Mouse (Mus musculus): ENCODE measurements at regions not wholly inside any gene's neighbourhood (a gene's known extent, or its start where the extent isn't known, plus 50 kb on each side); places are given as distances from the start of the nearest gene placed in this dataset.
"Not testable (repeated sequence)": the region's sequence is repeated elsewhere in the genome, so short reads cannot be mapped to it uniquely, and the experiment has no call there.

GRCm38 (mm10) chr14:53080556-53080955 is 585.0 kb upstream of the Olfr1507 start:
- not testable (repeated sequence) for H3K4me2 ChIP-seq (ENCODE audit: low read depth, low read length); H3K27me3 ChIP-seq (replicated peaks; ENCODE audit: control insufficient read depth, insufficient read depth, low read length); H3K36me3 ChIP-seq (ENCODE audit: control insufficient read depth, insufficient read depth, low read length); H3K9me3 ChIP-seq (ENCODE audit: control insufficient read depth, low read length); H3K4me1 ChIP-seq (ENCODE audit: control insufficient read depth, insufficient read depth, low read length); ATAC-seq; H3K4me3 ChIP-seq (ENCODE audit: low read length); H3K27ac ChIP-seq (ENCODE audit: low read length); H3K9ac ChIP-seq (ENCODE audit: low read depth, low read length)
- 85% methylated on average over 3 of the region's 3 CpGs for WGBS

DNA sequence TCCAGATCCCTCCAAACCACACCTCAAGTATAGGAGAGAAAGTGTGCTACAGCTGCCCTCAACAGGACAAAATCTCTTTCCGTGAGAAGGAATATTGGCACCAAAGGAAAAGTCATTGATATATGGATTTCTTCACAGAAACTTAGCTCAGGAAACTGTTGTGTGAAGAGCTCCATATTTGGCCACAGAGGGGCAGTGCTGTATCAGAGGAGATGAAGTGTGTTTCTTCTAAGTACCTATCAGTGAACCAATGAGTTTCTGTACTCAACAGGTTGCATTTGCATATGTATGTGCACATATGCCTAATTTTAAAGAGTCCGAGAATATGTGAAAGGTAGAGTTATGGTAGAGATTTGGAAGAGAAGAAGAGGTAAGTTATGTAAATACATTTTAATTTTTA is 580.4 kb upstream of the Olfr1507 start:
- ATAC-seq; H3K4me3 ChIP-seq (ENCODE audit: low read length); H3K4me1 ChIP-seq (ENCODE audit: control insufficient read depth, insufficient read depth, low read length); H3K27me3 ChIP-seq (replicated peaks; ENCODE audit: control insufficient read depth, insufficient read depth, low read length); H3K36me3 ChIP-seq (ENCODE audit: control insufficient read depth, insufficient read depth, low read length); H3K9me3 ChIP-seq (ENCODE audit: control insufficient read depth, low read length); H3K27ac ChIP-seq (ENCODE audit: low read length); H3K9ac ChIP-seq (ENCODE audit: low read depth, low read length); H3K4me2 ChIP-seq (ENCODE audit: low read depth, low read length): not testable (repeated sequence)
- 77% methylated on average over 2 of the region's 2 CpGs for WGBS

DNA sequence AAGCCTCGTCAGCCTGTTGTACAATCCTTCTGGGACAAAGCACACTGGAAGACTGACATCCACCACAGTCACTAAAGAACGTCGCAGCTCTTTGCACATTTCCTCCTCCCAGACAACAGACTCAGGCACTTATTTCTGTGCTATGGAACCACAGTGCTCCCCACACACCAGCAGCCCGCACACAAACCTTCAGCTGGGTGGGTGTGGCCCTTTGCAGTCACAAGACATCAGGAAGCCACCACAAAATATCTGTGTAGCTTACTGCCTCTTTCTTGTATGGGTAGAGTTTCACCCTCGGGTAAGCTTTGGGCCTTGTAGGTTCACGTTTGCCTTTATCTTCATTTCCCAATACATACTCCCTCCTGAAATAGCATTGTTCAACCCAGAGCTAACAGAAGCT is 577.6 kb upstream of the Olfr1507 start:
- not testable (repeated sequence) for H3K4me3 ChIP-seq (ENCODE audit: low read length); H3K36me3 ChIP-seq (ENCODE audit: control insufficient read depth, insufficient read depth, low read length); H3K9ac ChIP-seq (ENCODE audit: low read depth, low read length); H3K9me3 ChIP-seq (ENCODE audit: control insufficient read depth, low read length); H3K27ac ChIP-seq (ENCODE audit: low read length); H3K27me3 ChIP-seq (replicated peaks; ENCODE audit: control insufficient read depth, insufficient read depth, low read length); ATAC-seq; H3K4me1 ChIP-seq (ENCODE audit: control insufficient read depth, insufficient read depth, low read length); H3K4me2 ChIP-seq (ENCODE audit: low read depth, low read length)
- 81% methylated on average over 6 of the region's 6 CpGs for WGBS

GRCm38 (mm10) chr14:53072502-53072901 is 577.0 kb upstream of the Olfr1507 start:
- not testable (repeated sequence) for H3K27me3 ChIP-seq (replicated peaks; ENCODE audit: control insufficient read depth, insufficient read depth, low read length); ATAC-seq
- WGBS = no CpG with 5 or more reads among the region's 1 CpGs

DNA sequence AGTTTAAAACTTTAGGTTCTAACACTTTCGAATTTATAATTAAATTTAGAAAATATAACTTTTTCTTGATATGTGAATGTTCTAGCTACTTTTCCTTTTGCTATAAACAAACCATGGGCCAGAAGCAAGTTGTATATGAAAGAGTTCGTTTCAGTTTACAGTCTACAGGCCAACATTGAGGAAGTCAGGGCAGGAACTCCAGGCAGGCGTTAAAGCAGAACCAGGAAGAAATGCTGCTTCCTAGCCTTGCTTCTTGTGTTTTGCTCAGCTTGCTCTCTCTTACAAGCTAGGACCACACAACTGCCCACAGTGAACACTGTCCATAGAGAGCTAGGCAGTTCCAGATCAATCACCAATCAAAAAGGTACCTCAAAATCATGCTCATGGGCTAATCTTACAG is 558.9 kb upstream of the Olfr1507 start:
- not testable (repeated sequence) for H3K27ac ChIP-seq (ENCODE audit: low read length); H3K36me3 ChIP-seq (ENCODE audit: control insufficient read depth, insufficient read depth, low read length); ATAC-seq; H3K27me3 ChIP-seq (replicated peaks; ENCODE audit: control insufficient read depth, insufficient read depth, low read length); H3K9me3 ChIP-seq (ENCODE audit: control insufficient read depth, low read length); H3K9ac ChIP-seq (ENCODE audit: low read depth, low read length); H3K4me1 ChIP-seq (ENCODE audit: control insufficient read depth, insufficient read depth, low read length); H3K4me2 ChIP-seq (ENCODE audit: low read depth, low read length); H3K4me3 ChIP-seq (ENCODE audit: low read length)
- 17% methylated on average over 1 of the region's 3 CpGs for WGBS

More at GRCm38 (mm10) chr14:53072502-53072901, 577.0 kb upstream of the Olfr1507 start:
- not testable (repeated sequence) for H3K27ac ChIP-seq (ENCODE audit: low read length); H3K9ac ChIP-seq (ENCODE audit: low read depth, low read length); H3K4me3 ChIP-seq (ENCODE audit: low read length); H3K4me2 ChIP-seq (ENCODE audit: low read depth, low read length); H3K36me3 ChIP-seq (ENCODE audit: control insufficient read depth, insufficient read depth, low read length); H3K4me1 ChIP-seq (ENCODE audit: control insufficient read depth, insufficient read depth, low read length); H3K9me3 ChIP-seq (ENCODE audit: control insufficient read depth, low read length)

DNA sequence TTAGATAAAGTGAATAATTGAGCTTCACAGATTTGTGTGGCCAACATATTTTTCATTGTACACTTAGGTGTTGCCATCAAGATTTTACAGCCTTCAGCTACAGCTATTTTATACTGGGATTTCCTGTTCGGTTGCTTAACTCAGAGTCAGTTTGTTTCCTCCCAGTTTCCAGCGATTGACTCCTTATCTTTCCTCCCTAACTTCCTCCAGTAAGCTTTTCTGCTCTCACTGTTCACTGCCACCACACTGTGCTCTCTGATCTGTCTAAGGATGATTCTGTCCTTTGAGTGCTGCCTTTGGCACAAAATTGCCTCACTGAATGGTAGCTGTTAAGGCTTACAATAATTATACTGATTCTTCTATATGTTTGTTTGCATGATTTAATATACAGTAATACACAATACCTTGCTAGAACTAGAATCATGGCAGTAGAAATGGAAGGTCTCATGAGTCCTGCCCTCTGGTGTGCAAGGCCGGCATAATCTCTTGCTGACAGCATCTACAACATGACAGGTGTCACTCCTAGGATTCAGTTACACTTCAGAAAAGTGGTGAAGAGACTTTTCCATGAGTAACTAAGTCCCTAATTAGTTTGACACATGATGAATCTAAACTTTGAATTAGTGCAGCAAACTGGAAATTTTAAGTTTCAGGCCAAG is 558.0 kb upstream of the Olfr1507 start:
- not testable (repeated sequence) for H3K9ac ChIP-seq (ENCODE audit: low read depth, low read length); ATAC-seq; H3K4me3 ChIP-seq (ENCODE audit: low read length); H3K9me3 ChIP-seq (ENCODE audit: control insufficient read depth, low read length); H3K36me3 ChIP-seq (ENCODE audit: control insufficient read depth, insufficient read depth, low read length); H3K27ac ChIP-seq (ENCODE audit: low read length); H3K4me1 ChIP-seq (ENCODE audit: control insufficient read depth, insufficient read depth, low read length); H3K4me2 ChIP-seq (ENCODE audit: low read depth, low read length); H3K27me3 ChIP-seq (replicated peaks; ENCODE audit: control insufficient read depth, insufficient read depth, low read length)
- 35% methylated on average over 2 of the region's 3 CpGs for WGBS

- WGBS = 94% methylated on average over 3 of the region's 3 CpGs
- H3K27me3 ChIP-seq (replicated peaks; ENCODE audit: control insufficient read depth, insufficient read depth, low read length); ATAC-seq; H3K4me2 ChIP-seq (ENCODE audit: low read depth, low read length); H3K27ac ChIP-seq (ENCODE audit: low read length); H3K9me3 ChIP-seq (ENCODE audit: control insufficient read depth, low read length); H3K4me1 ChIP-seq (ENCODE audit: control insufficient read depth, insufficient read depth, low read length); H3K9ac ChIP-seq (ENCODE audit: low read depth, low read length); H3K4me3 ChIP-seq (ENCODE audit: low read length); H3K36me3 ChIP-seq (ENCODE audit: control insufficient read depth, insufficient read depth, low read length): not testable (repeated sequence)
Observed at GRCm38 (mm10) chr14:53047683-53048082, 552.1 kb upstream of the Olfr1507 start.

DNA sequence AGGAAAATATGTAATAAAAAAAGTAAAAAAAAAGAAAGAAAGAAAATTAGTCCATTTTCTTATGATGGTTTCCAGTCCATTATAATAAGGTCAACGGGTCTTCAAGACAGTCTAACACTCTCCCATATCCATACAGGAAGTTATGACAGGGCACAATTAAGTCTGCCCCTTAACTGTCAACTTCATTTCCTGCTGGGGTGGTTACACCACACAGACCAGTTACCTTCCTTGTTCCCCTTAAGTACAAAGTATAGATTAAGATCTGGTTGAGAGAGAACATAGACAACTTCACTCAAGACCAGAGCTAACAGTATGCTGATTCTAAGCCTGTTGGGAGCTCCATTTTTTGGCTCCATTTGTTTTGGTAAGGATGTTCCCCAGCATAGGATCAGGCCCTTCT is 551.4 kb upstream of the Olfr1507 start:
- H3K36me3 ChIP-seq (ENCODE audit: control insufficient read depth, insufficient read depth, low read length); ATAC-seq; H3K27ac ChIP-seq (ENCODE audit: low read length); H3K4me2 ChIP-seq (ENCODE audit: low read depth, low read length); H3K27me3 ChIP-seq (replicated peaks; ENCODE audit: control insufficient read depth, insufficient read depth, low read length); H3K4me3 ChIP-seq (ENCODE audit: low read length); H3K9me3 ChIP-seq (ENCODE audit: control insufficient read depth, low read length); H3K4me1 ChIP-seq (ENCODE audit: control insufficient read depth, insufficient read depth, low read length); H3K9ac ChIP-seq (ENCODE audit: low read depth, low read length): not testable (repeated sequence)
- 92% methylated on average over 1 of the region's 1 CpGs for WGBS

GRCm38 (mm10) chr14:53045331-53045730 is 549.8 kb upstream of the Olfr1507 start:
- not testable (repeated sequence) for H3K4me2 ChIP-seq (ENCODE audit: low read depth, low read length); H3K36me3 ChIP-seq (ENCODE audit: control insufficient read depth, insufficient read depth, low read length); H3K9ac ChIP-seq (ENCODE audit: low read depth, low read length); H3K4me3 ChIP-seq (ENCODE audit: low read length); H3K27ac ChIP-seq (ENCODE audit: low read length); ATAC-seq; H3K4me1 ChIP-seq (ENCODE audit: control insufficient read depth, insufficient read depth, low read length); H3K27me3 ChIP-seq (replicated peaks; ENCODE audit: control insufficient read depth, insufficient read depth, low read length); H3K9me3 ChIP-seq (ENCODE audit: control insufficient read depth, low read length)
- 82% methylated on average over 3 of the region's 3 CpGs for WGBS

DNA sequence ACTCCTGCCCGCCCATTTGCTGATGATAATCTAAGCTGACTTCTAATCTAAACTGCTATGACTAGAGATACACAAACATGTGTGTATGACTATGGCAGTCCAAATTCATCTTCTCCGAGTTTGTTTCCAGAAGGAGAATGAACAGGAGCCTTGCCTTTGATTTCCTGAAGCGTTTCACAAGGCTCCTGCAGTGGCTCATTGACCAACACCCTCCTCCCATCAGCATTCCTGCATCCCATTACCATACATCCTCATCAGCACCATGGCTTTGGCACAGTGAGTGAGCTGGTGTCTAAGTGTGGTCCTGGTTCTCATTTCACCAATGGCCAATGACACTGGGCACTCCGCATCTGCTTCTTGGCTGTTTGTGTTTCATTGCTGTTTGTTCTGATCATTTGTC is 548.6 kb upstream of the Olfr1507 start:
- H3K36me3 ChIP-seq (ENCODE audit: control insufficient read depth, insufficient read depth, low read length); H3K27me3 ChIP-seq (replicated peaks; ENCODE audit: control insufficient read depth, insufficient read depth, low read length); H3K9me3 ChIP-seq (ENCODE audit: control insufficient read depth, low read length); H3K4me2 ChIP-seq (ENCODE audit: low read depth, low read length); ATAC-seq; H3K4me1 ChIP-seq (ENCODE audit: control insufficient read depth, insufficient read depth, low read length); H3K27ac ChIP-seq (ENCODE audit: low read length); H3K9ac ChIP-seq (ENCODE audit: low read depth, low read length); H3K4me3 ChIP-seq (ENCODE audit: low read length): not testable (repeated sequence)
- WGBS = 82% methylated on average over 3 of the region's 4 CpGs
